ENCODE assay signal across 8 mouse cellular contexts in genomic region chr10:63424475-63424814, GRCm38 (mm10). TPM values are rescaled to one million over a fixed set of nuclear protein-coding genes. Genes with fewer than 3 reads are reported as not detected.
DNase-seq lines count a peak whose midpoint lies in the region; ATAC-seq and TF ChIP-seq lines count a peak whose summit lies in the region.
"Had no signal": no experiment of that assay in that cellular context is flagged by ENCODE, and none has a peak within 500 bp of the region (broad histone marks: within the 10 kb centered on the region; RNA-seq: fewer than 3 reads in every experiment).

No protein-coding gene starts in this region.

- no peaks in the 10 kb centered on the region for H3K36me3 ChIP-seq in liver, postnatal 0 days (replicated peaks; ENCODE audit: insufficient read depth, low read length)
- H3K36me3 ChIP-seq in thymus, adult 2 months (ENCODE audit: control insufficient read depth, insufficient read depth, low read length): no peaks in the 10 kb centered on the region
- H3K36me3 ChIP-seq: limb, embryonic 15.5 days had no signal

- H3K4me2 ChIP-seq in liver, postnatal 0 days (ENCODE audit: low read depth, low read length): no peak overlapping the region
- H3K4me2 ChIP-seq: limb, embryonic 15.5 days had no signal

- H3K27ac ChIP-seq in liver, postnatal 0 days (ENCODE audit: low read depth): no peak overlapping the region
- no peak overlapping the region for H3K27ac ChIP-seq in thymus, adult 2 months (ENCODE audit: control insufficient read depth, insufficient read depth, low read length)
- H3K27ac ChIP-seq: limb, embryonic 15.5 days had no signal

- DNase-seq in left cerebral cortex, adult 18-20 months (ENCODE audit: low spot score in 2 of 2): peak; percentile 29 to 47
- DNase-seq in left cerebral cortex, adult 9 months (ENCODE audit: low spot score in 2 of 2): no peak
- DNase-seq in MEL-GATA-1-ER (ENCODE audit: extremely low read depth, low read depth): peak; percentile 67
- peak; percentile 65 for DNase-seq in brain, adult 2 months (ENCODE audit: low read depth, low spot score)
- peak; percentile 48 for DNase-seq in liver, postnatal 0 days
- DNase-seq in thymus, adult 2 months: peak; percentile 62
- DNase-seq in urinary bladder, postnatal 4 days (ENCODE audit: low spot score in 2 of 2): no peak

- H3K9me3 ChIP-seq in liver, postnatal 0 days (ENCODE audit: low read length): no peaks in the 10 kb centered on the region
- H3K9me3 ChIP-seq: limb, embryonic 15.5 days had no signal

- H3K4me3 ChIP-seq in liver, postnatal 0 days (ENCODE audit: low read depth, low read length): no peak overlapping the region
- H3K4me3 ChIP-seq in thymus, adult 2 months (ENCODE audit: control insufficient read depth, insufficient read depth, low read length): no peak overlapping the region
- H3K4me3 ChIP-seq: limb, embryonic 15.5 days had no signal

- peaks cover 6% of the 10 kb centered on the region for H3K4me1 ChIP-seq in liver, postnatal 0 days (ENCODE audit: insufficient read depth)
- no peaks in the 10 kb centered on the region for H3K4me1 ChIP-seq in thymus, adult 2 months (replicated peaks; ENCODE audit: control insufficient read depth, insufficient read depth, low read length)
- H3K4me1 ChIP-seq: limb, embryonic 15.5 days had no signal

- TF ChIP-seq POLR2A in thymus, adult 2 months (IDR thresholded peaks at IDR 0.05; ENCODE audit: control insufficient read depth, extremely low read depth, insufficient read depth, low read length, poor library complexity): no peak

- TF ChIP-seq CTCF in liver, postnatal 0 days (IDR thresholded peaks at IDR 0.05; ENCODE audit: low read depth): peak; percentile 77
- TF ChIP-seq CTCF in thymus, adult 2 months (IDR thresholded peaks at IDR 0.05; ENCODE audit: borderline replicate concordance, control insufficient read depth, extremely low read depth, insufficient read depth, low read length, poor library complexity): no peak

- no peak for ATAC-seq in liver, postnatal 0 days

- TF ChIP-seq EP300 in liver, postnatal 0 days (IDR thresholded peaks at IDR 0.05; ENCODE audit: low read depth): no peak

- H3K27me3 ChIP-seq in liver, postnatal 0 days (ENCODE audit: insufficient read depth, low read length): no peaks in the 10 kb centered on the region
- no peaks in the 10 kb centered on the region for H3K27me3 ChIP-seq in thymus, adult 2 months (ENCODE audit: control insufficient read depth, insufficient read depth, low read length)
- H3K27me3 ChIP-seq: limb, embryonic 15.5 days had no signal

- H3K9ac ChIP-seq in liver, postnatal 0 days (replicated peaks): no peak overlapping the region
- H3K9ac ChIP-seq: limb, embryonic 15.5 days had no signal

RNA-seq across cellular contexts. Expression of gene Gm7075, which starts 2.9 kb away (rescaled TPM):
- total RNA-seq in left cerebral cortex, adult 18-20 months (2021): not detected
- not detected in 2 replicates for polyA plus RNA-seq in liver, postnatal 0 days (2015; fragmentation: Nextera tagmentation; extraction: Ambion mirVana)
- not detected in 2 replicates for polyA plus RNA-seq in thymus, adult 2 months (2012; rRNA removed)
- polyA plus RNA-seq: limb, embryonic 15.5 days had no signal

RNA-seq across cellular contexts. Expression of gene Ctnna3, which starts 5.5 kb away (rescaled TPM):
- total RNA-seq in left cerebral cortex, adult 18-20 months (2021): 1 to 10 TPM; 1.8 to 2.4 TPM
- 0.05 TPM in 1 of 2 replicates, not detected in the other for polyA plus RNA-seq in liver, postnatal 0 days (2015; fragmentation: Nextera tagmentation; extraction: Ambion mirVana)
- 0.18 and 0.46 TPM in 2 replicates for polyA plus RNA-seq in thymus, adult 2 months (2012; rRNA removed)

RNA-seq across cellular contexts. Expression of gene Dnajc12, which starts 42.2 kb away (rescaled TPM):
- total RNA-seq in left cerebral cortex, adult 18-20 months (2021): 10 to 100 TPM; 26.2 to 31.6 TPM
- polyA plus RNA-seq in liver, postnatal 0 days (2015; fragmentation: Nextera tagmentation; extraction: Ambion mirVana): 14.8 and 15.4 TPM in 2 replicates
- 0.94 and 1.8 TPM in 2 replicates for polyA plus RNA-seq in thymus, adult 2 months (2012; rRNA removed)

RNA-seq across cellular contexts. Expression of gene Sirt1, which starts 42.9 kb away (rescaled TPM):
- total RNA-seq in left cerebral cortex, adult 18-20 months (2021): 10 to 100 TPM; 15.1 to 16.6 TPM
- 2.8 and 3.1 TPM in 2 replicates for polyA plus RNA-seq in liver, postnatal 0 days (2015; fragmentation: Nextera tagmentation; extraction: Ambion mirVana)
- polyA plus RNA-seq in thymus, adult 2 months (2012; rRNA removed): 10.0 and 11.5 TPM in 2 replicates

Comparison
In these comparisons a context has a peak if more than half of its experiments do, and no peak if none do; other contexts are left out.
1. DNase-seq: peak in left cerebral cortex, adult 18-20 months (2 of 2), MEL-GATA-1-ER (single experiment), brain, adult 2 months (single experiment), liver, postnatal 0 days (single experiment) and thymus, adult 2 months (single experiment); none in left cerebral cortex, adult 9 months (0 of 2) and urinary bladder, postnatal 4 days (0 of 2).